8 mouse cellular contexts compared by ENCODE assay signal in genomic region chr14:27096779-27097178, GRCm38 (mm10). TPM values are rescaled to one million over a fixed set of nuclear protein-coding genes. Genes with fewer than 3 reads are reported as not detected.
DNase-seq lines count a peak whose midpoint lies in the region; ATAC-seq and TF ChIP-seq lines count a peak whose summit lies in the region.

No protein-coding gene starts in this region.

- H3K27ac ChIP-seq in embryonic facial prominence, embryonic 14.5 days (replicated peaks; ENCODE audit: low read depth, low read length) = no peak overlapping the region
- no peak overlapping the region for H3K27ac ChIP-seq in heart, postnatal 0 days (ENCODE audit: low read depth)
- H3K27ac ChIP-seq in liver, embryonic 11.5 days (ENCODE audit: low read depth, low read length) = no peak overlapping the region
- H3K27ac ChIP-seq in neural tube, embryonic 11.5 days (ENCODE audit: low read depth, low read length) = no peak overlapping the region

- peak; percentile 79 for DNase-seq in adrenal gland, adult 2 months
- DNase-seq in embryonic facial prominence, embryonic 14.5 days (ENCODE audit: low spot score) = peak; percentile 88
- DNase-seq in heart, postnatal 0 days (ENCODE audit: low spot score) = peak; percentile 85
- peak; percentile 84 for DNase-seq in kidney, postnatal 14 days
- DNase-seq in liver, embryonic 11.5 days (ENCODE audit: low spot score) = peak; percentile 63
- peak; percentile 78 for DNase-seq in neural tube, embryonic 11.5 days (ENCODE audit: low spot score)
- DNase-seq in urinary bladder, postnatal 36 days (ENCODE audit: low spot score in 2 of 2) = peak; percentile 54 to 69

- H3K4me3 ChIP-seq in E14TG2a.4 (replicated peaks; ENCODE audit: low read length) = no peak overlapping the region
- no peak overlapping the region for H3K4me3 ChIP-seq in embryonic facial prominence, embryonic 14.5 days (ENCODE audit: low read depth, low read length)
- no peak overlapping the region for H3K4me3 ChIP-seq in heart, postnatal 0 days (ENCODE audit: low read depth, low read length)
- no peak overlapping the region for H3K4me3 ChIP-seq in liver, embryonic 11.5 days (ENCODE audit: low read depth, low read length)
- no peak overlapping the region for H3K4me3 ChIP-seq in neural tube, embryonic 11.5 days (ENCODE audit: low read depth, low read length)

- H3K27me3 ChIP-seq in E14TG2a.4 (ENCODE audit: insufficient read depth, low read length) = no peaks in the 10 kb centered on the region
- no peaks in the 10 kb centered on the region for H3K27me3 ChIP-seq in embryonic facial prominence, embryonic 14.5 days (replicated peaks; ENCODE audit: control insufficient read depth, insufficient read depth, low read length)
- H3K27me3 ChIP-seq in heart, postnatal 0 days (ENCODE audit: control insufficient read depth, insufficient read depth, low read length) = no peaks in the 10 kb centered on the region
- H3K27me3 ChIP-seq in liver, embryonic 11.5 days (replicated peaks; ENCODE audit: control insufficient read depth, insufficient read depth, low read length) = no peaks in the 10 kb centered on the region
- no peaks in the 10 kb centered on the region for H3K27me3 ChIP-seq in neural tube, embryonic 11.5 days (ENCODE audit: control insufficient read depth, insufficient read depth, low read length)

- ATAC-seq in embryonic facial prominence, embryonic 14.5 days (ENCODE audit: low read depth) = peak; percentile 41; the same call in 1 of the 2 replicates
- ATAC-seq in heart, postnatal 0 days (ENCODE audit: insufficient read depth, low read depth) = peak; percentile 64
- ATAC-seq in liver, embryonic 11.5 days (replicated peaks; ENCODE audit: low FRiP score) = no peak
- ATAC-seq in neural tube, embryonic 11.5 days (ENCODE audit: insufficient read depth, low FRiP score, low TSS enrichment) = no peak

- TF ChIP-seq EP300 in heart, postnatal 0 days (IDR thresholded peaks at IDR 0.05; ENCODE audit: low read depth) = no peak

- no peak overlapping the region for H3K9ac ChIP-seq in embryonic facial prominence, embryonic 14.5 days (ENCODE audit: low read depth, low read length)
- H3K9ac ChIP-seq in heart, postnatal 0 days (replicated peaks; ENCODE audit: low read depth, low read length) = no peak overlapping the region
- no peak overlapping the region for H3K9ac ChIP-seq in liver, embryonic 11.5 days (ENCODE audit: low read depth, low read length)
- no peak overlapping the region for H3K9ac ChIP-seq in neural tube, embryonic 11.5 days (ENCODE audit: low read length)

- peak; percentile 82 for TF ChIP-seq CTCF in E14TG2a.4 (conservative IDR thresholded peaks at IDR 0.05; ENCODE audit: low read length)
- peak; percentile 96 for TF ChIP-seq CTCF in heart, postnatal 0 days (IDR thresholded peaks at IDR 0.05; ENCODE audit: low read depth)

- no peak overlapping the region for H3K4me2 ChIP-seq in embryonic facial prominence, embryonic 14.5 days (ENCODE audit: low read depth, low read length)
- no peak overlapping the region for H3K4me2 ChIP-seq in heart, postnatal 0 days (ENCODE audit: low read depth, low read length)
- H3K4me2 ChIP-seq in liver, embryonic 11.5 days = no peak overlapping the region
- H3K4me2 ChIP-seq in neural tube, embryonic 11.5 days (ENCODE audit: low read depth) = no peak overlapping the region

- peaks cover 95% of the 10 kb centered on the region for H3K36me3 ChIP-seq in E14TG2a.4 (ENCODE audit: insufficient read depth, low read length)
- H3K36me3 ChIP-seq in embryonic facial prominence, embryonic 14.5 days (ENCODE audit: control insufficient read depth, insufficient read depth, low read length) = peaks cover 69% of the 10 kb centered on the region
- H3K36me3 ChIP-seq in heart, postnatal 0 days (replicated peaks; ENCODE audit: control insufficient read depth, insufficient read depth, low read length) = peaks cover 19% of the 10 kb centered on the region
- H3K36me3 ChIP-seq in liver, embryonic 11.5 days (ENCODE audit: control insufficient read depth, insufficient read depth, low read length) = no peaks in the 10 kb centered on the region
- H3K36me3 ChIP-seq in neural tube, embryonic 11.5 days (ENCODE audit: control insufficient read depth, insufficient read depth, low read length) = no peaks in the 10 kb centered on the region; the same call in none of the 2 replicates

- 12% methylated on average over 3 of the region's 3 CpGs for WGBS in embryonic facial prominence, embryonic 14.5 days
- WGBS in heart, postnatal 0 days = 13% methylated on average over 3 of the region's 3 CpGs
- 43% methylated on average over 3 of the region's 3 CpGs for WGBS in liver, embryonic 11.5 days
- 22% methylated on average over 3 of the region's 3 CpGs for WGBS in neural tube, embryonic 11.5 days

- peaks cover 75% of the 10 kb centered on the region for H3K4me1 ChIP-seq in E14TG2a.4 (replicated peaks; ENCODE audit: low read depth, low read length)
- no peaks in the 10 kb centered on the region for H3K4me1 ChIP-seq in embryonic facial prominence, embryonic 14.5 days (ENCODE audit: control insufficient read depth, insufficient read depth, low read length)
- H3K4me1 ChIP-seq in heart, postnatal 0 days (ENCODE audit: control insufficient read depth, insufficient read depth) = no peaks in the 10 kb centered on the region
- no peaks in the 10 kb centered on the region for H3K4me1 ChIP-seq in liver, embryonic 11.5 days (replicated peaks; ENCODE audit: control insufficient read depth, insufficient read depth, low read length)
- H3K4me1 ChIP-seq in neural tube, embryonic 11.5 days (ENCODE audit: control insufficient read depth, insufficient read depth, low read length) = no peaks in the 10 kb centered on the region

- H3K9me3 ChIP-seq in E14TG2a.4 (ENCODE audit: low read length) = no peaks in the 10 kb centered on the region
- H3K9me3 ChIP-seq in embryonic facial prominence, embryonic 14.5 days (ENCODE audit: control insufficient read depth, low read length) = no peaks in the 10 kb centered on the region
- no peaks in the 10 kb centered on the region for H3K9me3 ChIP-seq in heart, postnatal 0 days (replicated peaks; ENCODE audit: control insufficient read depth, low read length)
- no peaks in the 10 kb centered on the region for H3K9me3 ChIP-seq in liver, embryonic 11.5 days (ENCODE audit: control insufficient read depth, low read length)
- no peaks in the 10 kb centered on the region for H3K9me3 ChIP-seq in neural tube, embryonic 11.5 days (ENCODE audit: control insufficient read depth, low read length)

RNA-seq across cellular contexts. Expression of gene Arhgef3, which starts 17.9 kb away (rescaled TPM):
- 10 to 100 TPM; 39.8 to 44.1 TPM for total RNA-seq in adrenal gland, adult 2 months (2021)
- 7.1 and 8.2 TPM in 2 replicates for polyA plus RNA-seq in adrenal gland, adult 2 months (2012; rRNA removed)
- 14.4 and 15.3 TPM in 2 replicates for polyA plus RNA-seq in embryonic facial prominence, embryonic 14.5 days (2014; fragmentation: Nextera tagmentation; extraction: Ambion mirVana)
- total RNA-seq in heart, postnatal 0 days (2014; rRNA removed; ENCODE audit: low replicate concordance) = 21.4 and 24.1 TPM in 2 replicates
- 15.2 and 17.9 TPM in 2 replicates for polyA plus RNA-seq in heart, postnatal 0 days (2015; fragmentation: Nextera tagmentation; extraction: Ambion mirVana)
- 6.4 and 6.8 TPM in 2 replicates for polyA plus RNA-seq in liver, embryonic 11.5 days (2014; fragmentation: Nextera tagmentation; extraction: Ambion mirVana)
- polyA plus RNA-seq in neural tube, embryonic 11.5 days (2014; fragmentation: Nextera tagmentation; extraction: Ambion mirVana) = 5.1 and 7.2 TPM in 2 replicates

RNA-seq across cellular contexts. Expression of gene Il17rd, which starts 58.0 kb away (rescaled TPM):
- 1 to 10 TPM; 2.0 to 3.4 TPM for total RNA-seq in adrenal gland, adult 2 months (2021)
- polyA plus RNA-seq in adrenal gland, adult 2 months (2012; rRNA removed) = 1.2 and 1.3 TPM in 2 replicates
- polyA plus RNA-seq in embryonic facial prominence, embryonic 14.5 days (2014; fragmentation: Nextera tagmentation; extraction: Ambion mirVana) = 4.9 and 5.7 TPM in 2 replicates
- 3.5 and 4.2 TPM in 2 replicates for total RNA-seq in heart, postnatal 0 days (2014; rRNA removed; ENCODE audit: low replicate concordance)
- 0.63 and 0.86 TPM in 2 replicates for polyA plus RNA-seq in heart, postnatal 0 days (2015; fragmentation: Nextera tagmentation; extraction: Ambion mirVana)
- polyA plus RNA-seq in liver, embryonic 11.5 days (2014; fragmentation: Nextera tagmentation; extraction: Ambion mirVana) = 0.69 and 0.80 TPM in 2 replicates
- polyA plus RNA-seq in neural tube, embryonic 11.5 days (2014; fragmentation: Nextera tagmentation; extraction: Ambion mirVana) = 3.7 and 4.1 TPM in 2 replicates

Comparison
In these comparisons a context has a peak if more than half of its experiments do, and no peak if none do; other contexts are left out.
1. ATAC-seq: peak in embryonic facial prominence, embryonic 14.5 days (single experiment) and heart, postnatal 0 days (single experiment); none in liver, embryonic 11.5 days (single experiment) and neural tube, embryonic 11.5 days (single experiment).
2. Peak in every context shown above with its lines, with median percentiles within 50 percentile points of each other: DNase-seq.